Mouse (Mus musculus) cerebral cortex, adult 2 months (tissue): ENCODE results near the gene Armc2.

Experiments used
- WGBS: fragments of 180-500 bp; shearing (Covaris S2); methylation state at CpG from one replicate; pipeline ENCODE4 v1.1.7; 2018; 5-methylcytosine and 5-hydroxymethylcytosine counted together

The Armc2 gene

DNA sequence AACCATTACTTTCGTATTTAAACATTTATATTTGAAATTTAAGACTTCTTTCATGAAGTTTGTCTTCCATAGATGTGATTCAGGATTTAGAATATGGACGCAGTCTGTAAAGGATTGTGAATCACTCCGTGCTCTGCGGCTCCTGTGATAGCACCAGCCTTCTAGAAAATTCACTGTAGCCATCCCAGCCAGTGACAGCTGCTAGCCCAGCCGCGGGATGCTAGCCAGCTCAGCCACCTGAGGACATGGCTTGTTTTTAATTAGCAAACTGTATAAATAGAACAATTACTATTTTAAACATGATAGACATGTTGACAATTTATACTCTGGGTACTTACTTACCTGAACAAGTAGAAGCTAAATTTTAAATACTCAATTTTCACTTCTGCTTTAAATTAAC, 116.4 kb downstream of the Armc2 start:
- 69% methylated on average over 6 of the region's 6 CpGs for WGBS

DNA sequence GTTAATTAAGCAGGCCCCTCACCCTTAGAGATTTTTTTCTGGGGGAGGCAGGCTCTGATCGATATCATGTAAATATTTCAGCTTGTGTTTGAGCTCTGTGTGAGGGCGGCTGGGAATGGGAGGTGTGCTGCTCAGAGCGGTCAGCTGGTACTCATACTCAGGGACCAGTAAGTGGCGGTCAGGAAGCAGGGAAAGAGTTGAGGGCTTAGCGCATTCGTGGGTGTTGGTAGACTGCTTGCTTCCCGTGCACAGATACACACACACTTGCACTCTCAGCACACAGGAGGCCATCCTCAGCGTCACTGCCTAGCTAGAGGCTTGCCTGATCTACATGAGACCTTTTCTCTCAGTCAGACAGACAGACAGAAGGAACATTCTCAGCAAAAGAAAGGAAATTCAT, 116.8 kb downstream of the Armc2 start:
- WGBS, result 72% methylated on average over 8 of the region's 8 CpGs

DNA sequence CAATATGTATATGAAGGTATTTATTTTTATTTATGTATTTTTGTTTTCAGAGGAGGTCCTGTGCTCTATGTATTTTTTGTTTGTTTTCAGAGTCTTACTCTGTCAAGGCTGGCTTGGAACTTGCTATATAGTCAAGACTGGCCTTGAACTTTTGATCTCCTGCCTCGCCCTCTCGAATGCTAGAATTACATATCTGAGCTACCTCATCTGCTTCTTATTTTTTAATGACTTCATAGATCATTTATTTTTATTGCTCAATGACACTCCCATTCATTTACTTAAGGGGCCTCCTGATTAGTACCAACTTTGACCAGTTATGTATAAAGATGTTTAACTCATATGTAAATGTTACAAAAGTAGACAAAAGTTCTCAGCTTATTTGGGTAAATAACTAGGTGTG, 121.4 kb downstream of the Armc2 start:
- WGBS, result 96% methylated on average over 2 of the region's 2 CpGs

DNA sequence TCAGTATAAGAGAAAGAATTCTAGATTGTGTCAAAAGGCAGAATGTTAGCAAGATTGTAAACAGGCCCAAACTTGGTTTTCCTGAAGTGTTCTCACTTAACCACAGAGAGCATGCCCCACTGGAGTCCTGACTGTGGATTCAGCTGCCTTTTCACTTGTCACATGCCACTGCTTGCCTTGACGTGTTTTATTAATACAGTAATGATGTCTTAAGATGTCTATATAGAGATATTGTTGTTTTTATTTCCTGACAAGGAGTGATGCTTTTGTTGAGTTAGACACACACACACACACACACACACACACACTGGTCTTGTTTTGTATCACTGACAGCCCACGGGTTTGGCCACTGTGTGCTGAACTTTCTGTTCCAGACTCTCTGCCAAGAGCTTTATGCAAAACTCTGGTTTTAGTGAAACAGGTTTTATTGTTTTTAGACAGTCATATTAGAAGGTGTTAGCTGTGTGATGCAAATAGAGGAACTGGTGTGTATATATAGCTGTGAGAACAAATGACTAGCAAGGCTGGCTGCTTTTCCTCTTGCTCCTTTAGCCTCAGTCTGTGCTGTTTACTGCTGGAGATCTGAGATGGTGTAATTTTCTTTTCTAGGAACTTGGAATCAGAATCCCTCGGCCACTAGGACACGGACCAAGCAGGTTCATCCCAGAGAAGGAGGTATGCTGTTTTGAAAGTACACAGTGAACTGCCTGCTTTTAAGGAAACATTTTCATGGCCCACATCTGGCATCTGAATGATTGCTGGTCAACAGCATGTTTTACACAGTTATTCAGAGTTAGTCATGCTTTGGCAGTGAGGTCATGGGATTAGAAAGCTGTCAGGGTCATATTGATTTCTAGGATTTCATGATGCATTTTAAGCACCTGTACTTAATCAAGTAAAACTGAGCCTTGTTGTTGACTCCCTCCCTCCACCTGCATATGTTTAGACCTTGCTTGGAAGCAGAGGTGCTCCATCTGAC, 124.5 kb downstream of the Armc2 start:
- 27% methylated on average over 4 of the region's 4 CpGs for WGBS

DNA sequence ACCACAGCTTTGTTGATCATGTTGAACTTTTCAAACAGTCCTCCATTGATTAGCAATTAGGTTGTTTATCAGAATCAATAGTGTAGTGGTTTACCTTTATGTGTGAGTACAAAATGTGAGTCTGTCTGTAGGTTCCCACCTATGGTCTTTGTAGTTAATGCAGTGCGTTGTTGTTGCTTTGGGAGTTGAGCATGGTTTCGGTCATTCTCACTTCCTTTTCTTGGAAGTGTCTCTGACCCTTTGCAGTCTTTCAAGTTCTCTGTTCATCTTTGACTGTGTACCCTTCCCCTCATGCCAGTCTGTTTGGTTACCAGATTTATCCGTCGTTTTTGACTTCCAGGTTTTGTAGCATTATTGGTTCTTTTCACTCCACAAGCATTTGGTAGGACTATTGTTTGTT, 126.9 kb downstream of the Armc2 start:
- 79% methylated on average over 4 of the region's 4 CpGs for WGBS

DNA sequence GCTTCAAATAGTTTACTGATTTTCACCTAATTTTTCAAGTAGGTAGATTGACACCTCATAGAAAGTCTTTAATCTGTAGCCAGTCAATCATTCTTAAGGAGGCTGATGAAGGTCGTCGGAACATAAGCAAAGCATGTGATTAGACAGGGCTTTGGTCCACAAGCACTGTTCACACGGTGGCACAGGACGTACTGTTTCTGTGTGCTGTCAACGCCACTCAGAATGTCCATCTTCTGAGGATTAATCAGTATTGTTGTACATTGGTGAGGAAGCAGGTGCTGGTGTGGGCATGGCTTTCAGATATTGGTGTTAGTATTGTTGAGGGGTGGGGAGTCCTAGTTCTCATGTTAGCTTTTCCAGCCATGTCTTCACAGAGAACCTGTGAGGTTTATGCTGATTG, 128.7 kb downstream of the Armc2 start:
- WGBS, result 44% methylated on average over 5 of the region's 5 CpGs

DNA sequence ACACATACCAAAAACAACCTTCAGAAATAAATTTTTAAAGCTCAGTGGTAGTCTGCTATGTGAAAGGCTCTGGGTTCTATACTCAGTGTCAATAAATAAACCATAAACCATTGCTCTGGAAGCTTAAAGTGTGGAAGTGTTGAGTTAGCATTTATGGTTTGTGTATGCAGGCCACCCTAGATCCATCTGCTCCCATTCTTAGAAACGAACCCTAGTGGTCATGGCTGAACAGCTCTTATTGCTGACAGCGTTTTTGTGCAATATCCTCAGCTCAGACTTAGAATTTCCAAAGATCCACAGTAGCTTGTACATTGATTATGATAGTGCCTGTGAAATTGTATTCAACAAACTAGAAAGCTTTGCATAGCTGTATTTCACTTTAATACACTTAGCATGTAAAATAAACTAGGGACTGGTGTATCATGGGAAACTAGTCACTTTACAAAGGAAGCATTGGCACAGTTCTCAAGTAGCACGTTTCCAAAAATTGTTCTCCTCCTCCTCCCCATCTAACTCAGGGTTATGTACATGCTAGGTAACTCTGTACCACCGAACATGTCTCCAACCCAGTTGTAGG, 129.8 kb downstream of the Armc2 start:
- WGBS, result 8% methylated on average over 4 of the region's 4 CpGs

DNA sequence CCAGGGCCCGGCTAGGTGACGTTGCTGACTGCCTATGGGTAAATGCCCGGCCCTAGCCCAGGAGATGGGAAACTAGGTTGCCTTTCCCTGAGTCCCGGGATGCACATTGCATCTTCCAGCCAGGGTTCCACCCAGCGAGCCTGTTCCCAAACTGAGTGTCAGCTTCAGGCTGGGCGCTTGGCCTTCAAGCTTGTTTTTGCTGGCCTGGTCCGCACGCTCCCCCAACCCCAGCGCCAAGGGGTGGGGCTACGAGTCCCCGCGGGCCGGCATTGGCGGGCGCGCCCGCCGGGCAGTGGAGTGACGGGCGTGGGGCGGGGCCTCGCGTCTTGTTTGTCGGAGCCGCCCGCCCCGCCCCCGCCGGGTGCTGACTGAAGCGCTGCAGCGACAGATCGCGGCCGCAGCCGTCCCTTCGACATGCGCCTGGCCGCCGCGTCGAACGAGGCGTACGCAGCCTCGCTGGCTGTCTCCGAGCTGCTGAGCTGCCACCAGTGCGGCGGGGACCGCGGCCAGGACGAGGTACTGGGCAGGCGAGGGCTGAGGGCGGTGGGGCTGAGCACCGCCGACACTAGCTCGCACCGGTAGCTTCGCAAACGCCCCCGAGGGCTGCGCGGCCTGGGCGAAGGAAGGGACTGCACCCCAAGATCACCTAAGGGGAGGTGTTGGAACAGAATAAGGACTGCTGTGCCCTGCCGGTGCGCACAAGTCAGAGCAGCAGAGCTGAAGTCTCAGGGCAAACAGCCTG, 131.0 kb downstream of the Armc2 start:
- WGBS, result under 1% methylated on average over 65 of the region's 65 CpGs

DNA sequence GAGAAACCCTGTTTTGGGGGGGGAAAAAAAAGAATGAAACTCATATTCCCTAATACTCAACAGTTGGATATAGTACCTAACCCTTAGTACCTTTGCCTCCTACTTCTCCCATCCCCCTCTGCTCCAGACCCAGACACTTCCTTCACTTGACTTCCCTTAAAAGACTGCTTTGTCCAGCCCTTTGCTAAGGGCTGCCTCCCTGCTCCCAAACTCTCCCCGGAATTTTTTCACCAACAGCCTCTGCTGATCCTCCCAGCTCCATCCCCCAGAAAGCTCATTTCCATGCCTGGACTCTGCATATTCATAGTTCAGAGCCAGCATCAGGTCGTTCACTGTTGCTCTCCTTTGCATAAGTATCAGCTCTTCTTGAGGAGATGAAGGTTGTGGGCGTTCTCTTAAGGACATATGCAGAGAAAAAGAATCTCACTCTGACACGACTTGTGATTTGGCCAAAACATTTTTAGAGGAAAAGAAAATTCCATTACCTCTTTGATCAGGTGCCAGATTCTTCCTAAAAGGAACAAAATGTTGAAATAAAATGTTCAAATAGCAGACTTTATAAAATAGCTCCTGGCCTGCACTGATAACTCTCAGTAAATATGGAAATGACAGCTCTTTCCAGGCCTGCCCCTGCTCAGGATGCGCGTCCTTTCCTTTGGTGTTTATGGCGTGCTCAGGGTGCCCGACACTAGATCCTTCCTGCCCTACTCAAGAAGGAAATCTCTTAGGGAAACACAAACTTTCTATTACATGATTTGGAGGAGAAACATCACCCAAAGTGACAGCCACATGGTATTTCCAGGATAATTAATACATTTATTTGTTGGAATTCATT, 134.3 kb downstream of the Armc2 start:
- WGBS, result 24% methylated on average over 8 of the region's 8 CpGs

DNA sequence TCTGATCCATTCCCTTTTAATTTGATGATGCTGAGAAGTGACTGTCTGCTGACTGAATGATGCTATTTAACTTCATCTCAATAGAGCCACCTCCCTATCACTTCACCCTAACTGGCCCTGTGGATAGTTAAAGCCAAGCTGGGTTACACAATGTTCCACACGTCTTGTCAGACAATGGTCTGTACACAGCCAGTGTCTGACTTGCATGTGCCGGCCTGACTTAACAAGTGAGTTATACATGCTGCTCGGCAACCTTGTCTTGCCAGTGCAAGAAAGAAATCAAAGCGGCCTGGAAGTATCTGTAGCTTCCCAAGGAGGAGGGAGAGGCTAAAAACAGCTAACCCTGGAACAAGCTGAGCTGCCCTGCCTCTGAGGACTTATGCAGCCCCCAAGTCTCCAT, 136.8 kb downstream of the Armc2 start:
- 35% methylated on average over 4 of the region's 4 CpGs for WGBS

DNA sequence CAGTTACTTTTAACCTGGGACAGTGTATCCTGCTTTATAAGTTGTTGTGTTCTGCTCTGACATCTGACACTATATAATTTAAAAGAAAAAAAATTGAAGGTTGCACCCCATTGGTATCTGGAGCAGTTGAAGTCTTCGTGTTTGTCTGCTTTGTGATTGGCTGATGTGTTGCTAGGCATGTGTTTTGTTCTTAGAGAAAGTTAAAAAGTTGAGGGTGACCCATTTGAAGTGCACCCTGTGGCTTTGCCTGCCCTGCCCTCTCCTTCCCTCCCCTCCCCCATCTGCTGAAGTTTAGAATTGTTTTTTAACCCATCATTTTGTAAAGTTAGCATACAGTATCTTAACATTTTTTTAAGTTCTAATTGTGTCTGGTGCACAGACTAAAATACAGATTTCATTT, 137.5 kb downstream of the Armc2 start:
- 22% methylated on average over 1 of the region's 1 CpGs for WGBS

DNA sequence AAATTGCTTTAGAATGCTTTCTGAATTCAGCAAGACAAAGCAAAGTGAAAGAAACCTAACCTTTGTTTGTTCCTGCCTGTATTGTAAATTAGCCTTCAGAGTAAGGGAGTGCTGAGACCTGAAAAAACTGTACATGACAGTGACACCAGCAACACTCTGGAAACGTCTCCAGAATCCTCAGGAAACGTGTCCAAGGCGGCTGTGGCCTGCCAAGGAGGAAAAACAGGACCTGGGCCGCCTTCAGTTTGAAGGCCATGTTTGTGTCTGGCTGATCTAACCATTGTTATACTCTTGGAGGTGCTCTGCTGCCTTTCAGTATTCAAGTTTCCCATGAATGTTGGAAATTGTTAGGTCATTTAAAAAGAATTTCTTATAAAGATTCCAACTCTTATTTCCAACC, 138.0 kb downstream of the Armc2 start:
- WGBS, result 57% methylated on average over 4 of the region's 4 CpGs

DNA sequence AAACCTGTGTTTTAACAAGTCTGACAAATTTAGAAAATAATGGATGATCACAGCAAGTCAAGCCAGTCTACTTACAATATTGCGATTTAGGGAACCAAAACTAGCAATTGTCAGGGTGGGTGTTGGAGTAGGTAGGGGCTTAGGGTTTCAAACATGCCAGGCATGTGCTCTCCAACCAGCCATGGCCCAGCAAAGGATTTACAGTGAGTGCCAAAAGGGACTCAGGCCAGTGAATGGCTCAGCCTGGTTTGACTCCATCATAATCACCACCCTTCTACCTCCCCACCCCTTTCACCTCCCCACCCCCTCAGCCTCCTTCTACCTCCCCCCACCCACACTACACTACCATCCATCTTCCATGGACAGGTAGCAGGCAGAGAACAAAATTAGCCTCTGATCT, 138.6 kb downstream of the Armc2 start:
- WGBS, result 51% methylated on average over 1 of the region's 1 CpGs

DNA sequence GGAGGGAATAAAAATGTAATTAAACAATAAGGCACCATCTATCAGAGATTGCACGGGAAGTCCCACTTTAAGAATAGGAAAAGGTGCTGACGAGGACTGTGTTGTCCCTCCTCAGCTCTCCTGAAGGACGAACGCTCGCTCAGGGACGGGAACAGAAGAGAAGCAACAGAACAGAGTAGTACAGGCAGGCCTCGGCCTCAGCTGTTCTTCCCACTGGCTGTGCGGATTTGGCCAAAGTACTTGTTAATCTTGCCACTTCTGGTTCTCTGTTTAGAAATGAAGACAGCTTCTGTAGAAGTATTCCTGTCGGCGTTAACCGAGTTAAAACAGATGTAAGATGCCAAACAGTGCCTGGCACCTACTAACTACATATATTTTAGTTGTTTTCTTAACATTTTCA, 139.9 kb downstream of the Armc2 start:
- WGBS, result 62% methylated on average over 11 of the region's 11 CpGs

DNA sequence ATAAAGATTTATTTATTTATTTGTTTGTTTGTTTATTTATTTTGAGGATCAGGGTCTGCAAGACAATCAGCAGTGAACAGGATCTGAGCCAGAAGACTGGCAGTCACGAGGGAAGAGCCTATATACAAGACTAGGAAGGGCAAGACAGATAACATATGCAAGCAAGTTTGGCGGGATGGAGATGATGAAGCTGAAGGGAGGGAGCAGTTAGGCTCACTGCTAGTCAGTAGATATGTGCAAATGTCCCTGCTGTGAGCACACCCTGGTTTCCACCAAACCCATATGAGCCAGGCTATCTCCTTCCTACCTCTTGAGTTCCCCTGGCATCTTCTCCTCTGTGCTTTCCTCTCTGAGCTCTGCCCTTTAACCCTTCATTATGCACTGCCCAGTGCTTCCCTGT, 146.7 kb downstream of the Armc2 start:
- WGBS, result 77% methylated on average over 2 of the region's 2 CpGs

DNA sequence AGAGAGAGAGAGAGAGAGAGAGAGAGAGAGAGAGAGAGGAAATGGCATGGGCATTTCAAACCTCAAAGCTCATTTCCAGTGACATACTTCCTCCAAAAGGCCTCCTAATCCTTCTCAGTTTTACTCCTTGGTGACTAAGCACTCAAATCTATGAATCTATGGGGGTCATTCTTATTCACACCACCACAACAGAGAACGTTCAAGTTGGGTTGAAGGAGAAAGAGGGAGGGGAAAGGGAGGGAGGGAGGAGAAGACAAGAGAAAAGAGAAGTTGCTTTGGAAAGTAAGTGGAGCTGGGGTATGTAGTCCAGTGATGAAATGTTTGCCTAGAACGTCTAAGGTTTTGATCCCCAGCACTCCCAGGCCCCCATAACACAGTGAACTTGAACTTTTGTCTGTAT, 148.1 kb downstream of the Armc2 start:
- 62% methylated on average over 2 of the region's 2 CpGs for WGBS

DNA sequence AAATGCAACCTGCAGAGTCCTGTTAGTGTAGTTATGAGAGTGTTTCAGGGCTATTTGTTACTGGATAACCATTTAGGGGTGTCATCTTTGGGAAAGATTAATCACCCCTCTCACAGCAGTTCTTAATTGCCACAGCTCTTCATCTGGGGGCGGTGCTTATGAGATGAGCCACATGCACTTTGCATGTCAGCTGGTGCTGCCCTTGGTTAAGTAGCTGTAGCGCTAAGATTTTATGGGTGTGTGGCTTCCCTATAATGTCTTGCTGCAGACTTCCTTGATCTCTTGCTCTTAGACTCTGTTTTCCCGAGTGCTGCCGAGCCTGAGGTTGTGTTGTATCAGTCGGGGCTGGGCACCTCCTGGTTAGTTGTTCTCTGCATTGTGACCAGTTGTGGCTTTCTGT, 150.3 kb downstream of the Armc2 start:
- 82% methylated on average over 5 of the region's 5 CpGs for WGBS

DNA sequence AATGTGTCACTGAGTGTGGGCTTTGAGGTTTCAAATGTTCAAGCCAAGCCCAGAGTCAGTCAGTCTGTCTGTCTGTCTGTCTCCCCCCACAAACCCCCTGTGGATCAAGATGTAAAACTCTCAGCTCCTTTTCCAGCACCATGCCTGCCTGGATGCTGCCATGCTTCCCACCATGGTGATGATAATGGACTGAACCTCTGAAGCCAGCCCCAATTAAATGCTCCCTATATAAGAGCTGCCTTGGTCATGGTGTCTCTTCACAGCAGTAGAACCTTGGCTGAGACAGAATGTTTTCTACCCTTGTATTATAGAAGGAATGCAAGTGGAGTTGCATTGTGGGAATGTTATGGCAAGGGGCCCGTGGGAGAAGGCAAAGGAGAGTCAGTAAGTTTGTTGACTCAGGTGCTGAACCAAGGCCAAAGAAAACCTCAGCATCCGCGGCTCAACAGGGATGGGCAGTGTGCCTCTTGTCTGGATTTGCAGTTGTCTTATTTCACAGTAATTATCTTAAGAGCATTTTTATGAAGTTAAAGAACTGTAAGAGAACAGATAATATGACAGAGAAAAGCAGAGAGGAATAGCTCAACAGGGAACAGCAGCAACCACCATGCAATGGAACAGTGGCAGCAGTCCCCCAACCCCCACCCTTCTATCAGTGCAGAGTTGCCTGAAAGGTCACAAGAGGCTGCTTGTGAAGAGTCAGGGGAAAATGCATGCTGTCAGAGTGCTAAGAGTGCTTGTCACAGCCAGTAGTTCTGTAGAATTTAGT, 152.0 kb downstream of the Armc2 start:
- 23% methylated on average over 3 of the region's 3 CpGs for WGBS
